ENCODE assay signal across 8 mouse cellular contexts in genomic region chr11:70763936-70764808, GRCm38 (mm10). TPM values are rescaled to one million over a fixed set of nuclear protein-coding genes. Genes with fewer than 3 reads are reported as not detected.
DNase-seq lines count a peak whose midpoint lies in the region; ATAC-seq and TF ChIP-seq lines count a peak whose summit lies in the region.

Gene Zfp3 (plus strand): TSS chr11:70764209.

- no peak for TF ChIP-seq POLR2A in ES-Bruce4 (IDR thresholded peaks at IDR 0.05; ENCODE audit: insufficient read depth, low read length)

- H3K36me3 ChIP-seq in ES-Bruce4 (ENCODE audit: control insufficient read depth, insufficient read depth, low read length, poor library complexity, severe bottlenecking) = 0 out of 2 replicates have a peak, but pooled peaks cover 2% of the 10 kb centered on the region
- H3K36me3 ChIP-seq in forebrain, embryonic 14.5 days (ENCODE audit: control insufficient read depth, insufficient read depth, low read length) = 0 out of 2 replicates have a peak, but pooled peaks cover 2% of the 10 kb centered on the region
- H3K36me3 ChIP-seq in neural tube, embryonic 15.5 days = peaks cover 10% of the 10 kb centered on the region

- TF ChIP-seq EP300 in ES-Bruce4 (IDR thresholded peaks at IDR 0.05; ENCODE audit: insufficient read depth, low read depth, low read length) = no peak

- H3K4me2 ChIP-seq in forebrain, embryonic 14.5 days (ENCODE audit: low read length) = peak within 1 kb of the TSS; percentile 77
- peak within 1 kb of the TSS; percentile 74 for H3K4me2 ChIP-seq in neural tube, embryonic 15.5 days

- TF ChIP-seq CTCF in ES-Bruce4 (IDR thresholded peaks at IDR 0.05; ENCODE audit: low read depth, low read length) = no peak

- no peaks in the 10 kb centered on the region for H3K9me3 ChIP-seq in ES-Bruce4 (replicated peaks; ENCODE audit: control insufficient read depth, insufficient read depth, low read length, poor library complexity, severe bottlenecking)
- H3K9me3 ChIP-seq in forebrain, embryonic 14.5 days (replicated peaks; ENCODE audit: control insufficient read depth, low read length) = no peaks in the 10 kb centered on the region
- no peaks in the 10 kb centered on the region for H3K9me3 ChIP-seq in neural tube, embryonic 15.5 days (replicated peaks)

- H3K4me3 ChIP-seq in ES-Bruce4 (ENCODE audit: low read depth, low read length) = peak within 1 kb of the TSS; percentile 95
- peak within 1 kb of the TSS; percentile 77 for H3K4me3 ChIP-seq in forebrain, embryonic 14.5 days (ENCODE audit: low read depth, low read length)
- peak within 1 kb of the TSS; percentile 89 for H3K4me3 ChIP-seq in neural tube, embryonic 15.5 days (replicated peaks)

- ATAC-seq in forebrain, embryonic 14.5 days = peak; percentile 90
- ATAC-seq in neural tube, embryonic 15.5 days (ENCODE audit: low FRiP score) = peak; percentile 92

- H3K27ac ChIP-seq in ES-Bruce4 (ENCODE audit: insufficient read depth, low read length) = peak within 1 kb of the TSS; percentile 6
- H3K27ac ChIP-seq in forebrain, embryonic 14.5 days (ENCODE audit: low read depth, low read length) = peak within 1 kb of the TSS; percentile 76
- H3K27ac ChIP-seq in neural tube, embryonic 15.5 days (replicated peaks) = peak within 1 kb of the TSS; percentile 88

- intact Hi-C loops in heart, postnatal 14 days (cut with DNase I) = no loop called here

- peak within 1 kb of the TSS; percentile 80 for H3K9ac ChIP-seq in ES-Bruce4 (ENCODE audit: low read depth, poor library complexity, severe bottlenecking)
- peak within 1 kb of the TSS; percentile 84 for H3K9ac ChIP-seq in forebrain, embryonic 14.5 days (ENCODE audit: low read length)
- H3K9ac ChIP-seq in neural tube, embryonic 15.5 days (replicated peaks) = peak within 1 kb of the TSS; percentile 92

- peak; percentile 77 for DNase-seq in cerebellum, adult 11 months
- DNase-seq in forebrain, embryonic 14.5 days (ENCODE audit: low spot score) = peak; percentile 68
- DNase-seq in heart, postnatal 14 days = peak; percentile 80 to 84
- peak; percentile 71 to 82 for DNase-seq in layer of hippocampus, adult 18-20 months (ENCODE audit: low spot score in 2 of 2)
- peak; percentile 81 to 83 for DNase-seq in lung, adult 18-20 months
- peak; percentile 88 for DNase-seq in testis, postnatal 10 days (ENCODE audit: low spot score)

- H3K27me3 ChIP-seq in ES-Bruce4 (ENCODE audit: control insufficient read depth, insufficient read depth, low read length, poor library complexity, severe bottlenecking) = no peaks in the 10 kb centered on the region
- H3K27me3 ChIP-seq in forebrain, embryonic 14.5 days (replicated peaks; ENCODE audit: control insufficient read depth, insufficient read depth, low read length) = no peaks in the 10 kb centered on the region
- no peaks in the 10 kb centered on the region for H3K27me3 ChIP-seq in neural tube, embryonic 15.5 days (replicated peaks)

- no peaks in the 10 kb centered on the region for H3K4me1 ChIP-seq in ES-Bruce4 (ENCODE audit: control insufficient read depth, insufficient read depth, low read length)
- H3K4me1 ChIP-seq in forebrain, embryonic 14.5 days (ENCODE audit: control insufficient read depth, insufficient read depth, low read length) = peaks cover 5% of the 10 kb centered on the region; the same call in 1 of the 2 replicates
- peaks cover 27% of the 10 kb centered on the region for H3K4me1 ChIP-seq in neural tube, embryonic 15.5 days

- under 1% methylated on average over 78 of the region's 78 CpGs for WGBS in forebrain, embryonic 14.5 days
- WGBS in neural tube, embryonic 15.5 days = under 1% methylated on average over 73 of the region's 78 CpGs

RNA-seq across cellular contexts. Expression of gene Zfp3, which starts in this region (rescaled TPM):
- polyA plus RNA-seq in ES-Bruce4 (2011; ENCODE audit: insufficient read depth, insufficient read length, low read depth, missing spikeins) = 3.3 and 3.6 TPM in 2 replicates
- 14.9 and 16.2 TPM in 2 replicates for polyA plus RNA-seq in forebrain, embryonic 14.5 days (2014; fragmentation: Nextera tagmentation; extraction: Ambion mirVana)
- total RNA-seq in heart, postnatal 14 days (2021) = 1 to 10 TPM; 8.3 to 8.7 TPM
- total RNA-seq in layer of hippocampus, adult 18-20 months (2021) = 10 to 100 TPM; 22.5 to 24.6 TPM
- polyA plus RNA-seq in neural tube, embryonic 15.5 days (2015; fragmentation: Nextera tagmentation; extraction: Ambion mirVana) = 15.8 and 16.3 TPM in 2 replicates

Comparison
In these comparisons a context has a peak if more than half of its experiments do, and no peak if none do; other contexts are left out.
1. Peak in every context shown above with its lines: DNase-seq, ATAC-seq, H3K4me3 ChIP-seq and H3K27ac ChIP-seq.
2. H3K27ac ChIP-seq: peak in every context shown above with its lines; median percentile 88 in neural tube, embryonic 15.5 days; 76 in forebrain, embryonic 14.5 days; 6 in ES-Bruce4.